Mouse (Mus musculus) spleen, postnatal 10 days (tissue): ENCODE measurements at regions not wholly inside any gene's neighbourhood (a gene's known extent, or its start where the extent isn't known, plus 50 kb on each side); places are given as distances from the start of the nearest gene placed in this dataset.
A peak's percentile ranks its signal among the peaks of the same experiment; 100 is the strongest.

Experiments used
- DNase-seq, 2 experiments: peaks; one replicate each; pipeline ENCODE4 v3.0.0; 2021 to 2022; ENCODE audit warnings: low spot score in 2 of 2

GRCm38 (mm10) chr19:32881443-32881842 lies 124.1 kb downstream of the Pten start:
- DNase-seq, result no peak

- DNase-seq, result no peak
Measured at GRCm38 (mm10) chr19:32884279-32884678, 127.0 kb downstream of the Pten start.

- no peak for DNase-seq
Measured at GRCm38 (mm10) chr19:32885481-32886131, 128.3 kb downstream of the Pten start.

GRCm38 (mm10) chr19:32887190-32887589 lies 129.9 kb downstream of the Pten start:
- DNase-seq, result peak in 1 of 2 experiments; percentile 17

- DNase-seq, result no peak
Measured at GRCm38 (mm10) chr19:32888616-32889305, 131.5 kb downstream of the Pten start.

- no peak for DNase-seq
Measured at GRCm38 (mm10) chr19:32890801-32891200, 133.5 kb downstream of the Pten start.

GRCm38 (mm10) chr19:32892469-32892868 lies 135.2 kb downstream of the Pten start:
- DNase-seq, result no peak

- DNase-seq, result no peak
Measured at GRCm38 (mm10) chr19:32903454-32904108, 146.3 kb downstream of the Pten start.

- no peak for DNase-seq
Measured at GRCm38 (mm10) chr19:32904517-32904916, 147.2 kb downstream of the Pten start.

GRCm38 (mm10) chr19:32905901-32906431 lies 148.7 kb downstream of the Pten start:
- peak; percentile 20 to 28 for DNase-seq

GRCm38 (mm10) chr19:32906820-32907219 lies 149.5 kb downstream of the Pten start:
- DNase-seq, result no peak

GRCm38 (mm10) chr19:32910050-32910462 lies 152.8 kb downstream of the Pten start:
- DNase-seq, result no peak

GRCm38 (mm10) chr19:32912323-32912722 lies 155.0 kb downstream of the Pten start:
- no peak for DNase-seq

GRCm38 (mm10) chr19:32916507-32917280 lies 159.4 kb downstream of the Pten start:
- no peak for DNase-seq

GRCm38 (mm10) chr19:32921021-32921420 lies 163.7 kb downstream of the Pten start:
- DNase-seq, result no peak

- DNase-seq, result no peak
Measured at GRCm38 (mm10) chr19:32923911-32924310, 166.6 kb downstream of the Pten start.

GRCm38 (mm10) chr19:32925628-32926505 lies 168.6 kb downstream of the Pten start:
- DNase-seq, result no peak

GRCm38 (mm10) chr19:32926571-32926970 lies 169.3 kb downstream of the Pten start:
- DNase-seq, result no peak

- DNase-seq, result no peak
Measured at GRCm38 (mm10) chr19:32933676-32934075, 176.4 kb downstream of the Pten start.

GRCm38 (mm10) chr19:32935638-32936037 lies 178.3 kb downstream of the Pten start:
- DNase-seq, result peak in 1 of 2 experiments; percentile 53

- DNase-seq, result no peak
Measured at GRCm38 (mm10) chr19:32937591-32937990, 180.3 kb downstream of the Pten start.
